Mouse (Mus musculus) granulocyte monocyte progenitor cell, adult 5-6 weeks (primary cell): ENCODE data around the gene Sema4b. TPM values are rescaled to one million over a fixed set of nuclear protein-coding genes. Genes with fewer than 3 reads are reported as not detected.

Source experiments
- ATAC-seq: replicated peaks from 2 replicates; pipeline ENCODE4 v1.8.0; 2016; ENCODE audit warnings: mild to moderate bottlenecking, moderate TSS enrichment, inconsistent platforms; ENCODE audit not compliant: poor library complexity, severe bottlenecking
- total RNA-seq, 2 experiments: library from RNA; stranded (forward) in 1 of 2; stranded (reverse) in 1 of 2; fragments of 200-712, 200-1000 nt in 1 of 2; fragments of >200 nt in 1 of 2; fragmentation: Nextera tagmentation in 1 of 2; gene quantifications; 2 replicates each; pipeline ENCODE4 v1.2.3; 2014 to 2017

The Sema4b gene
- total RNA-seq, 2 experiments from 2014 or later: 3.6 to 6.6 TPM

DNA sequence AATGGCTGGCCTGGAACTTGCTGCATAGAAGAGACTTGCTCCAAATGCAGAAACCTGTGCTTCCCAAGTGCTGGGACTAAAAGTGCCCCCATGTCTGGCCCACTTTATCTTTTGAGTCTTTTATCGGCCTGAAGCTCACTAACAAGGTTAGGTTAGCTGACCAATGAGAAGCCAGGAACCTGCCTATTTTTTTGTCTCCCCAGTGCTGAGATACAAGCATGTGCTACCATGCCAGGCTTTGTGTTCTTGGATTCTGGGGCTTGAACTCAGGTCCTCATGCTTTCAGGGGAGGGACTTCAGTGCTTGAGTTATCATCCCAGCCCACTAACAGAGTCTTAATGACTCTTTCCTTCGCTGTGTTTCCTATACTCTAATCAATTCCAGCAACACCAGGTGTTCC lies 71.1 kb downstream of the Sema4b start:
- no peak for ATAC-seq

DNA sequence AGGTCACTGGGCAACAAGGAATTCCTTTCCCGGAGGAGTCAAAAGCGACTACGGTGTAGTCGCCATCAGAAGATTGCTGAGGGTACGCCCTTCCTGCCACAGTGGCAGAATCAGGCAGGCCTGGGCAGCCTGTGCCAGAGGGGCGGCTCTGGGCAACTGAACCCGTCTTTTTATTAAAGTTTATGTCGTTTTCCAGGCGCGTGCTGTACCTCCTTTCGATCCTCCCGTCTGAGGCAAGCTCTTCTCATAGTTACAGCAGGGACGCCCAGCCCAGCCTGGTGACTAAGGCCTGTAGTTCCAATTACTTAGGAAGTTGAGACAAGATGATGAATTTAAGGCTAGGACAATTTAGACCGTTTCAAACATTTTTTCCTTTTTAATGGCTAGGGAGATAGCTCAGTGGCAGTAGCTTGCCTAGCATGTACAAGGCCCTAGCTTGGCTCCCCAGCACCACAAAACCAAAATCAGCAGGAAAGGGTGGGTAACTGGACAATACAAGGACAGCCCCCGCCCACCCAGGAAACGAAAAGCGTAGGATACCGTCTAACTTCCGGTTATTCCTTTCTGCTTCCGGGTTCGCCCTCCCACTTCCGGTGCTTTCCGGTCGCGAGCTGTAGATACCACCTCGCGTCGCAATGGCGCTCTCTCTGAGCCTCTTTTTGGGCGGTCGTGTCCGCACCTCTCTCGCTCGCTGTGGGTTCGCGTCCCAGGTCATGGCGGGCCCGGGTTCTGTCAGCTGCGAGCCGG lies 74.2 kb downstream of the Sema4b start, which contains the start of gene Ngrn:
Gene Ngrn (plus strand): TSS at position 591 of the 747 bp plus-strand sequence.
- peak; percentile 89 for ATAC-seq

DNA sequence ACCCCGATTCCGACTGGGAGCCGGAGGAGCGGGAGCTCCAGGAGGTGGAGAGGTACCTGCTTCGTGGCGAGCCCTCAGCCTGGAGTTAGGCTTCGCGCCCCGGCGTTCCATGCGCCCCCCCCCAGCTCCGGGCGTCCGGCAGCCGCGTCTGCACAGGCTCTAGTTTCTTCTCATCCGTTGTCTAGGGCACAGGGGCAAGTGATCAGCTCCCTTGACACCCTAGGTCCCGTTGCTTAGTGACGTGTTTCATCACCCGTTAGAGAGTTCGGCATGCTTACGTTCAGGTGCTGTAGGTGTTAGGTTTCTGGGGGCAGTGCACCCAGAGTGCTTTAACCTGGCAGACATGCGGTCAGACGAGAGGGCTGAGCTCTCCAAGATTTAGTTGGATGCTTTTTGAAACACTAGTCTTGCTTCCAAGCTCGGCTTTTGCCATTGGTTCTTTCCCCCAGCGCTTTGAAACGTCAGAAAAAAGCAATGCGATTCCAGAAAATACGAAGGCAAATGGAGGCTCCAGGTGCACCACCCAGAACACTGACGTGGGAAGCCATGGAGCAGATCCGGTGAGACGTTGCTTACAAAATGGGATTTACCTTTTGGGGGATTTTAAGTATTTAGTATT lies 74.8 kb downstream of the Sema4b start:
- peak; percentile 45 for ATAC-seq

DNA sequence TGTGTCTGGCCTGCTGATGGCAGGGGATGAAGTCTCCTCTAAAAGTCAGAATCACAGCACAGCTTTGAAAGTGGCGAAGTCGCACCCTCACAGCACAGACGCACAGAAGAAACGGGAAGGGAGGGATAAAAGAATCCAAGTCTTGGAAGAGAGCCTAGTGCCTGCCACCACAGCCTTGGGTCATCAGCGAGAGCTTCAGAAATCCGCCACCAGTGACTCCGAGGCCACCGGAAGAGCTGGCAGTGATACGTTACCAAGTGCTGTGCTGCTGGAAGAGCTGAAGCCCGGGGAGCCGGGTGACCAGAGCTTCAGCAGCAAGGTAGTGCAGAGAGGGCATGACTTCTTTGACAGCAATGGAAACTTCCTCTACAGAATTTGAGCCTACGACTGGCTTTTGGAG lies 78.0 kb downstream of the Sema4b start:
- ATAC-seq: no peak

DNA sequence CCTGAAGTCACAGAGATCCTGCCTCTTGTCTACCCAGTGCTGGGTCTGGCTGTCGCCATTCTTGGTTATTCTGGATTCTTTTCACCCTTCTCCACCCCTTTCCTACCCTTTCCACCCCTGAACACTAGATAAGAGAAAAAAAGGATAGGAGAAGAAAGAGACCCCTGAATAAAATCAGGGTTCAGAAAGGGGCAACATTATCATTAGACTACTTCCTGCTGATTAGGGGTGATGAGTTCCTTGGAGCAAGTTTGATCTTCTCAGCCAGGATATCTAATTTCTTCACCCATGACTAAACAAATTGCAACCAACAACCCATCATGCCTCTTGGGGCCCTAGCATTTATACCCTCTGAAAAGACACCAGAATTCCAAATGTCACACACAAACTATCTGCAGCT lies 81.1 kb downstream of the Sema4b start:
- no peak for ATAC-seq

DNA sequence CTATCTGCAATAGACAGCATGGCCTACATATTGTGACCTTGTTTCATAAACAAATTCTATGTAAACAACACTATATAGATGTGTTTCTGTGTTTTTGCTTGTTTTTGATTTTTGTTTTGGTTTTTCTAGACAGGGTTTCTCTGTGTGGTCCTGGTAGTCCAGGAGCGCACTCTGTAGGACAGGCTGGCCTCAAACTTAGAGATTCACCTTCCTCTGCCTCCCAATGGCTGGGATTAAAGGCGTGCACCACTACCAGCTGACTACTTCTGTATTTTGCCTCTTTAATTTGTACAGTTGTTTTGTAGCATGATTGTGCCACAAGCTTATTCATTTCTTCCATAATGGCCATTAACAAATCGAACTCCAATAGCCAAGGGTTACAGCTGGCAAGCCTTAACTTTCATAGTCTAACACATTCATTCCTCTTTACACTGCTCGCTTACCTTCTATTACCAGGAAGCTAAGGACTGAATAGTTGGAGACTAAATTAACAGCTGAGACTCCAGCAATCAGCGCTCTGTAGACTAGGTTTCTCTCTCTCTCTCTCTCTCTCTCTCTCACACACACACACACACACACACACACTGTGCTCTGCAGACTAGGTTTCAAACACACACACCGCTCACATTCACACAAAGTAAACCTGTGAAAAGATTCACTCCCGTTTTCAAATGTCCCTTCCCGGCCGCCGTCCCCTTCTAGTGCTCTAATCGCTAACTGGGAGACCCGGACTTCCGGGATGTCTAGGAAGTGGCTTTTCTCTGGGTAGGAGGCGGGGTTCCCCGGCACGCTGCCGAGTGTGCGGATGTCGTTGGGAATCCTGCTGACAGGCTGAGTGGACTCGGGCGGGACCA lies 82.5 kb downstream of the Sema4b start, which contains the start of gene Vps33b:
Gene Vps33b (plus strand): TSS at position 753 of the 854 bp plus-strand sequence.
- ATAC-seq: peak; percentile 98

DNA sequence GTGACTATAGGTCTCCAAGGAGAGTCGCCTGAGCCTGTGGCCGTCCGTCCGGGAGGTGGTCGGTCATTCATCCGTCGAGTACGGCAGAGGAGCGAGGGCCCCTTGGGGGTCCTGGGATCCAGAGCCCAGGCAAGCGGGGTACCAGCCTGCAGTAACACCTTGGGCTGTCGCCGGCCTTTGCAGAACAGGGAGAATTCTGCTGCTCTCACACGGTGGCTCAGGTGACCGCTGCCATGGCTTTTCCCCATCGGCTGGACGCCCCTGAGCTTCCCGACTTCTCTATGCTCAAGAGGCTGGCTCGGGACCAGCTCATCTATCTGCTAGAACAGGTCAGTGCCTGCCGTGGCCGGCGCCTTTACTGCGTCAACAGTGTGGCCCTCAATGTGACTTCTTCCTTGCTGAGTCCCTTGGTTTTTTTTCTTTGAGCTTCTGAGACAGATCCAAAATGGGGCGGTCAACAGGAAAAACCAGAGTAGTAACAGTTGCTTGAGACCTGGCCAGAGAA lies 83.2 kb downstream of the Sema4b start:
- peak; percentile 26 for ATAC-seq

DNA sequence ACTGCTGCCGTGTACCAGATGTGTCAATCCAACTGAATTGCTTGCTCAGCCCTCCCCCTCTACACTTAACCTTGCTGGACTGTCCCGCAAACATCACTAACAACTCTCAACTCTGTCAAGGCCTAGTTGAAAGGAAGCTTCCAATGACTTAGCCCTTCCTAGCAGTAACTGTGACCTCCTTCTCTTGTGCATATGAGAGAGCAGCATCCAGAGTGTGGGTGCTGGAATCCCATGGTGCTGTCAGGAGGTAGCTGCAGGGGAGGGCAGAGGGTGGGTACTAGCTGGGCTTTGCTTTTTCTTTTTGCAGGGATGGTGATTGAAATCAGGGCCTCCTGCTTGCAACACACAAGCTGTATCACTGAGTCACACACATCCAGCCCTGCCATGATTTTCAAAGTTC lies 86.8 kb downstream of the Sema4b start:
- no peak for ATAC-seq

Other genes starting within 250 kb of the Sema4b start
- 26.7 and 27.6 TPM in 2 replicates for gene Zfp710, start 162.0 kb upstream of the Sema4b start, total RNA-seq (2014; fragmentation: Nextera tagmentation)
- 13.7 and 24.3 TPM in 2 replicates for gene Zfp710, start 162.0 kb upstream of the Sema4b start, total RNA-seq (2017)
- 259 and 298 TPM in 2 replicates for gene Idh2, start 71.4 kb upstream of the Sema4b start, total RNA-seq (2014; fragmentation: Nextera tagmentation)
- 338 and 368 TPM in 2 replicates for gene Idh2, start 71.4 kb upstream of the Sema4b start, total RNA-seq (2017)
- 45.3 and 77.8 TPM in 2 replicates for gene Cib1, start 46.0 kb downstream of the Sema4b start, total RNA-seq (2014; fragmentation: Nextera tagmentation)
- 25.0 and 67.5 TPM in 2 replicates for gene Cib1, start 46.0 kb downstream of the Sema4b start, total RNA-seq (2017)
- gene Gdpgp1, start 46.0 kb downstream of the Sema4b start, total RNA-seq (2014; fragmentation: Nextera tagmentation): 4.5 and 10.0 TPM in 2 replicates
- gene Gdpgp1, start 46.0 kb downstream of the Sema4b start, total RNA-seq (2017): 1.9 and 3.0 TPM in 2 replicates
- 0.36 TPM in 1 of 2 replicates, not detected in the other for gene Ttll13, start 59.5 kb downstream of the Sema4b start, total RNA-seq (2014; fragmentation: Nextera tagmentation)
- gene Ttll13, start 59.5 kb downstream of the Sema4b start, total RNA-seq (2017): not detected in 2 replicates
- gene Ngrn, start 74.4 kb downstream of the Sema4b start, total RNA-seq (2014; fragmentation: Nextera tagmentation): 23.7 and 33.5 TPM in 2 replicates
- 21.2 and 33.9 TPM in 2 replicates for gene Ngrn, start 74.4 kb downstream of the Sema4b start, total RNA-seq (2017)
- 45.6 and 48.1 TPM in 2 replicates for gene Vps33b, start 82.8 kb downstream of the Sema4b start, total RNA-seq (2014; fragmentation: Nextera tagmentation)
- gene Vps33b, start 82.8 kb downstream of the Sema4b start, total RNA-seq (2017): 24.2 and 31.8 TPM in 2 replicates
- gene Prc1, start 107.6 kb downstream of the Sema4b start, total RNA-seq (2014; fragmentation: Nextera tagmentation): 40.7 and 42.7 TPM in 2 replicates
- 141 and 156 TPM in 2 replicates for gene Prc1, start 107.6 kb downstream of the Sema4b start, total RNA-seq (2017)
- 20.6 and 23.6 TPM in 2 replicates for gene Rccd1, start 137.6 kb downstream of the Sema4b start, total RNA-seq (2014; fragmentation: Nextera tagmentation)
- gene Rccd1, start 137.6 kb downstream of the Sema4b start, total RNA-seq (2017): 16.4 and 23.0 TPM in 2 replicates
- gene Unc45a, start 154.2 kb downstream of the Sema4b start, total RNA-seq (2014; fragmentation: Nextera tagmentation): 8.1 and 13.9 TPM in 2 replicates
- 20.2 and 22.4 TPM in 2 replicates for gene Unc45a, start 154.2 kb downstream of the Sema4b start, total RNA-seq (2017)
- gene Hddc3, start 156.3 kb downstream of the Sema4b start, total RNA-seq (2014; fragmentation: Nextera tagmentation): 10.3 and 14.5 TPM in 2 replicates
- 15.9 and 22.4 TPM in 2 replicates for gene Hddc3, start 156.3 kb downstream of the Sema4b start, total RNA-seq (2017)
- 60.4 and 74.6 TPM in 2 replicates for gene Man2a2, start 184.5 kb downstream of the Sema4b start, total RNA-seq (2014; fragmentation: Nextera tagmentation)
- 32.7 and 36.7 TPM in 2 replicates for gene Man2a2, start 184.5 kb downstream of the Sema4b start, total RNA-seq (2017)
- 141 and 238 TPM in 2 replicates for gene Fes, start 201.1 kb downstream of the Sema4b start, total RNA-seq (2014; fragmentation: Nextera tagmentation)
- gene Fes, start 201.1 kb downstream of the Sema4b start, total RNA-seq (2017): 155 and 176 TPM in 2 replicates
- 25.5 and 25.6 TPM in 2 replicates for gene Furin, start 218.6 kb downstream of the Sema4b start, total RNA-seq (2014; fragmentation: Nextera tagmentation)
- gene Furin, start 218.6 kb downstream of the Sema4b start, total RNA-seq (2017): 5.0 and 10.1 TPM in 2 replicates